Mouse (Mus musculus) liver, adult 2 months (tissue): ENCODE results near the gene Gm28919. TPM values are rescaled to one million over a fixed set of nuclear protein-coding genes. Genes with fewer than 3 reads are reported as not detected.
"Not testable (repeated sequence)": the region's sequence is repeated elsewhere in the genome, so short reads cannot be mapped to it uniquely, and the experiment has no call there.

Experiments
- DNase-seq: peaks from one replicate; pipeline ENCODE4 v3.0.0-alpha.2; 2011; ENCODE audit warnings: low read depth, low spot score; ENCODE audit errors: extremely low read depth
- H3K27ac ChIP-seq: fragments of 200-500 bp; replicated peaks from 2 replicates; pipeline ENCODE4 v1.5.1; 2012; ENCODE audit warnings: low read depth, mild to moderate bottlenecking, control low read depth, inconsistent platforms, low read length; ENCODE audit not compliant: insufficient read depth
- H3K27me3 ChIP-seq: fragments of 200-500 bp; 2 replicates; pipeline ENCODE4 v1.6.1; 2012; ENCODE audit warnings: mild to moderate bottlenecking, moderate library complexity, low read length, inconsistent platforms; ENCODE audit not compliant: control insufficient read depth, insufficient read depth
- H3K36me3 ChIP-seq: fragments of 200-500 bp; 2 replicates; pipeline ENCODE4 v1.6.1; 2012; ENCODE audit warnings: low read length, inconsistent platforms; ENCODE audit not compliant: control insufficient read depth, insufficient read depth
- H3K4me1 ChIP-seq: fragments of 200-500 bp; 2 replicates; pipeline ENCODE4 v1.6.1; 2011; ENCODE audit warnings: low read length; ENCODE audit not compliant: control insufficient read depth, insufficient read depth
- H3K4me3 ChIP-seq: fragments of 200-500 bp; 2 replicates; pipeline ENCODE4 v1.5.1; 2011; ENCODE audit warnings: low read depth, mild to moderate bottlenecking, control low read depth, low read length, moderate library complexity; ENCODE audit not compliant: insufficient read depth
- H3K79me2 ChIP-seq: fragments of 200-500 bp; 2 replicates; pipeline ENCODE4 v1.6.1; 2012; ENCODE audit warnings: inconsistent platforms, mild to moderate bottlenecking, low read length, moderate library complexity; ENCODE audit not compliant: control insufficient read depth, insufficient read depth
- H3K9ac ChIP-seq: fragments of 200-500 bp; 2 replicates; pipeline ENCODE4 v1.6.1; 2012; ENCODE audit warnings: low read depth, mild to moderate bottlenecking, control low read depth, inconsistent platforms, low read length
- WGBS: fragments of 180-500 bp; shearing (Covaris S2); methylation state at CpG from one replicate; pipeline ENCODE4 v1.1.7; 2018; 5-methylcytosine and 5-hydroxymethylcytosine counted together
- polyA plus RNA-seq: library from polyadenylated mRNA; depleted of rRNA; stranded (reverse); fragments of >200 nt; gene quantifications from 2 replicates; pipeline ENCODE4 v1.2.3, GENCODE M21; 2012; rRNA removed
- total RNA-seq: library from RNA; depleted of rRNA; stranded (reverse); fragments of >200 nt; gene quantifications from 2 replicates; pipeline ENCODE4 v1.2.3, GENCODE M21; 2014; rRNA removed

Gene Gm28919
- total RNA-seq (not detected in 2 replicates), polyA plus RNA-seq (not detected in 2 replicates)

GRCm38 (mm10) chrY:6583246-6583645 is at the start of gene Gm28919:
Gene Gm28919, plus strand, starts transcription at chrY:6583546.
- H3K4me3 ChIP-seq, H3K36me3 ChIP-seq, H3K9ac ChIP-seq, H3K27ac ChIP-seq, DNase-seq, H3K79me2 ChIP-seq, H3K27me3 ChIP-seq, H3K4me1 ChIP-seq: not testable (repeated sequence)
- 72% methylated on average over 5 of the region's 7 CpGs for WGBS

Other genes with a start within 250 kb of the Gm28919 start
- gene Gm21719, start 99.3 kb downstream of the Gm28919 start, total RNA-seq: not detected in 2 replicates
- not detected in 2 replicates for gene Gm21719, start 99.3 kb downstream of the Gm28919 start, polyA plus RNA-seq